Mouse (Mus musculus): ENCODE measurements around the gene Nfatc3. TPM values are rescaled to one million over a fixed set of nuclear protein-coding genes. Genes with fewer than 3 reads are reported as not detected.

Gene Nfatc3
- total and polyA plus RNA-seq, 3 experiments, result 29.0 to 96.3 (median 37.8) TPM

DNA sequence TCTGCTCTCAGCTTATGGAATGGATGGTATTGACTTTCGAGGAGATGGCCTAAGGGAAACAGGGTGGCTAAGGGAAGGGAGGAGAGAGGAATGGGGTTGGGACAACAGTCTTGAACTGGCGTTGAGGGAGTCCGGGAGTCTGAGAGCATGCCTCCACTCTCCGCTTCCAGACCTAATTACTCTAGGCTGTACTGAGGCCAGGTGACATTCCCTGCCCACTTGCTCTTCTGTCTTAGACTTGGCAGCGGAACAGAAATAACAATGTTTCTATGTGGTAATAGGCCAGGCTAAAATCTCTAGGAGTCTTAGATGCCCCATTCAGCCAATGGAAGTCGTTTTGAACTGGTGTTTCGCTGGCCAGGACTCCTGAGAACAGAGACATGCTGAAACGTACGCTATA, 92.4 kb downstream of the Nfatc3 start:
- H3K4me3 ChIP-seq (replicated peaks in 1 of 3; ENCODE audit: low read depth in 2 of 3, low read length in 2 of 3, poor library complexity in 1 of 3), result peak overlapping the region; percentile 74 to 92 (median 88)
- H3K9ac ChIP-seq (ENCODE audit: insufficient read depth, low read depth), result peak overlapping the region; percentile 58; the same call in 1 of the 2 replicates
- dilution Hi-C loops (cut with MboI; ENCODE audit: extremely low pct_ligation_motif_present, extremely low pct_unique_long_range_greater_than_20kb, low sequenced_read_pairs), result no loop called here
- in situ Hi-C loops (cut with MboI; ENCODE audit: low pct_ligation_motif_present, low pct_unique_long_range_greater_than_20kb, low sequenced_read_pairs), result no loop called here
- H3K36me3 ChIP-seq (replicated peaks in 1 of 2; ENCODE audit: control insufficient read depth in 1 of 2, insufficient read depth in 1 of 2, low read length in 1 of 2), result peaks cover 5 to 21% of the 10 kb centered on the region in 2 experiments
- no peak overlapping the region for H3K27ac ChIP-seq (ENCODE audit: insufficient read depth, low read depth)
- H3K4me2 ChIP-seq (ENCODE audit: insufficient read depth, low read depth, poor library complexity, severe bottlenecking), result peak overlapping the region; percentile 84
- no peak for DNase-seq (ENCODE audit: extremely low read depth)
- TF ChIP-seq RCOR1 (conservative IDR thresholded peaks at IDR 0.05; ENCODE audit: low read depth, low read length) (no peak), MEF2A (IDR thresholded peaks at IDR 0.05; ENCODE audit: borderline replicate concordance, low read depth, low read length) (no peak), POLR2AphosphoS2 (IDR thresholded peaks at IDR 0.05; ENCODE audit: low read depth, low read length) (no peak), MXI1 (IDR thresholded peaks at IDR 0.05; ENCODE audit: low read depth, low read length) (no peak), MAFK (IDR thresholded peaks at IDR 0.05; ENCODE audit: insufficient replicate concordance, low read length) (no peak), NRF1 (IDR thresholded peaks at IDR 0.05; ENCODE audit: low read depth, low read length) (no peak), GABPA (IDR thresholded peaks at IDR 0.05; ENCODE audit: insufficient replicate concordance, low read depth, low read length) (no peak), ZNF384 (IDR thresholded peaks at IDR 0.05; ENCODE audit: low read depth, low read length) (no peak), HCFC1 (IDR thresholded peaks at IDR 0.05; ENCODE audit: low read depth, low read length) (no peak), EP300 (IDR thresholded peaks at IDR 0.05; ENCODE audit: low read length) (no peak), PAX5 (IDR thresholded peaks at IDR 0.05; ENCODE audit: low read length) (no peak), POLR2A (IDR thresholded peaks at IDR 0.05; ENCODE audit: low read depth, low read length) (no peak)
- peaks cover 12 to 36% of the 10 kb centered on the region in 2 experiments; a peak in 3 of 4 replicates for H3K4me1 ChIP-seq (ENCODE audit: control insufficient read depth in 1 of 2, insufficient read depth in 2 of 2)
- H3K27me3 ChIP-seq (replicated peaks), result no peaks in the 10 kb centered on the region
- no peaks in the 10 kb centered on the region for H3K79me2 ChIP-seq (replicated peaks; ENCODE audit: control insufficient read depth, extremely low read depth, insufficient read depth, poor library complexity, severe bottlenecking)
- H3K9me3 ChIP-seq (replicated peaks; ENCODE audit: low read length), result no peaks in the 10 kb centered on the region

DNA sequence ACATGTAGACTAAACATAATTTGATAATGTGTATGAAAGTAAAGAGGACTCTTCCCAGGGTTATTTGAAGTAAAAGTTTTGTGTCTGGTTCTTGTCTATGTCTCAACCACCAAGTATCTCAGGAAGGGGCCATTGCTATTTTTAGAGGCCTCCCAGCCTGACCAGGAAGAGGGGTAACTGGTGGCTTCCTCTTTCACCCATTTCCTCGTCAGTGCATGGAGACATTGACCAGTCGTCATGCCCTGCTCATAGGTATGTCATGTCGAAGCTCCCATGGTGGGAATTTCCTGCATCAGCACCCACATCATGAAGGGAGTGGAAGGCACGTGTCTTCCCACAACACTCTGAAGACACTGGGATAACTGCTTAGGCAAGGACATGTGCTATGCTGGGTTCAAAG, 94.2 kb downstream of the Nfatc3 start:
- Histone ChIP-seq H3K27me3 (replicated peaks) (no peaks in the 10 kb centered on the region), H3K4me2 (ENCODE audit: insufficient read depth, low read depth, poor library complexity, severe bottlenecking) (no peak overlapping the region), H3K27ac (ENCODE audit: insufficient read depth, low read depth) (no peak overlapping the region), H3K9ac (ENCODE audit: insufficient read depth, low read depth) (no peak overlapping the region), H3K36me3 (replicated peaks in 1 of 2; ENCODE audit: control insufficient read depth in 1 of 2, insufficient read depth in 1 of 2, low read length in 1 of 2) (peaks cover 5 to 30% of the 10 kb centered on the region in 2 experiments), H3K9me3 (replicated peaks; ENCODE audit: low read length) (no peaks in the 10 kb centered on the region), H3K4me1 (ENCODE audit: control insufficient read depth in 1 of 2, insufficient read depth in 2 of 2) (peaks cover 12 to 36% of the 10 kb centered on the region in 2 experiments; a peak in 3 of 4 replicates), H3K4me3 (replicated peaks in 1 of 3; ENCODE audit: low read depth in 2 of 3, low read length in 2 of 3, poor library complexity in 1 of 3) (no peak overlapping the region), H3K79me2 (replicated peaks; ENCODE audit: control insufficient read depth, extremely low read depth, insufficient read depth, poor library complexity, severe bottlenecking) (no peaks in the 10 kb centered on the region)
- dilution Hi-C loops (cut with MboI; ENCODE audit: extremely low pct_ligation_motif_present, extremely low pct_unique_long_range_greater_than_20kb, low sequenced_read_pairs), result no loop called here
- DNase-seq (ENCODE audit: extremely low read depth), result no peak
- in situ Hi-C loops (cut with MboI; ENCODE audit: low pct_ligation_motif_present, low pct_unique_long_range_greater_than_20kb, low sequenced_read_pairs), result no loop called here
- TF ChIP-seq RCOR1 (conservative IDR thresholded peaks at IDR 0.05; ENCODE audit: low read depth, low read length), result no peak
- TF ChIP-seq MEF2A (IDR thresholded peaks at IDR 0.05; ENCODE audit: borderline replicate concordance, low read depth, low read length), result no peak
- TF ChIP-seq TCF12 (IDR thresholded peaks at IDR 0.05; ENCODE audit: low read depth, low read length), result no peak
- TF ChIP-seq ELF1 (IDR thresholded peaks at IDR 0.05; ENCODE audit: low read depth, low read length), result no peak
- no peak for TF ChIP-seq CHD1 (IDR thresholded peaks at IDR 0.05; ENCODE audit: low read depth, low read length)
- no peak for TF ChIP-seq PAX5 (IDR thresholded peaks at IDR 0.05; ENCODE audit: low read length)
- no peak for TF ChIP-seq ZC3H11A (IDR thresholded peaks at IDR 0.05; ENCODE audit: low read depth, low read length)
- TF ChIP-seq MAX (IDR thresholded peaks at IDR 0.05; ENCODE audit: low read length), result no peak
- no peak for TF ChIP-seq MAZ (IDR thresholded peaks at IDR 0.05; ENCODE audit: low read depth, low read length)
- no peak for TF ChIP-seq NRF1 (IDR thresholded peaks at IDR 0.05; ENCODE audit: low read depth, low read length)
- TF ChIP-seq ZMIZ1 (IDR thresholded peaks at IDR 0.05; ENCODE audit: low read depth, low read length), result no peak
- TF ChIP-seq POLR2A (IDR thresholded peaks at IDR 0.05; ENCODE audit: low read depth, low read length), result no peak
- no peak for TF ChIP-seq MXI1 (IDR thresholded peaks at IDR 0.05; ENCODE audit: low read depth, low read length)
- TF ChIP-seq GABPA (IDR thresholded peaks at IDR 0.05; ENCODE audit: insufficient replicate concordance, low read depth, low read length), result no peak
- TF ChIP-seq MAFK (IDR thresholded peaks at IDR 0.05; ENCODE audit: insufficient replicate concordance, low read length), result no peak
- no peak for TF ChIP-seq ETS1 (conservative IDR thresholded peaks at IDR 0.05; ENCODE audit: low read depth, low read length)
